Mouse (Mus musculus): ENCODE measurements at regions not wholly inside any gene's neighbourhood (a gene's known extent, or its start where the extent isn't known, plus 50 kb on each side); places are given as distances from the start of the nearest gene placed in this dataset.

GRCm38 (mm10) chr2:21908813-21909480, 318.4 kb upstream of the Myo3a start:
- in situ Hi-C loops (cut with MboI, MseI) = loop anchor here (25.0 kb wide), 1 partner anchor 997 kb away; no protein-coding TSS in a partner anchor

DNA sequence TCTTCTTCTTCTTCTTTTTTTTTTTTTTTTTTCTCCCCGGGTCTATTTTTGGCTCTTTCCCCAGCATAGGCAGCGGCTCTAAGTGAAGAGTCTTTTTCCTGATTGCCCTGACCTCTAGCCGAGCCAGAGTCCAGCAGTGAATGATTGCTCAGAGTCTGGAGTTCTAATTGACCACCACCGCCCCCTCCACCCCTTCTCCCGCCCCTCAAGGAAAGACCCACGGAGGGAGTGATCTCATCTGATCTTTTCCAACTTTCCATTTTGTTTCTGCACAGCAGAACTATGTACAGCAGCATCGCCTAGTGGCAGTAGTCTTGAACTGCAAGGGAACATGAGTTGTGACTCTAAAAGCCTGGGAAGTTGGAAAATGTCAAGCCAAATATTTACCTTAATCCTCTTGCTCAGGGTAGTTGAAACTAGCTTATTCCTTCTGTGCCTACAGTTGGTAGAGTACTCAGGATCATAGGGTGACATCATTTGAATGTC, 317.8 kb upstream of the Myo3a start:
- in situ Hi-C loops (cut with MboI, MseI) = loop anchor here (25.0 kb wide), 1 partner anchor 997 kb away; no protein-coding TSS in a partner anchor

- in situ Hi-C loops (cut with MboI, MseI) = loop anchor here (25.0 kb wide), 1 partner anchor 1006 kb away; no protein-coding TSS in a partner anchor
These were observed 309.3 kb upstream of the Myo3a start for GRCm38 (mm10) chr2:21917804-21918690.

GRCm38 (mm10) chr2:21919091-21919490, 308.2 kb upstream of the Myo3a start:
- in situ Hi-C loops (cut with MboI, MseI) = loop anchor here (25.0 kb wide), 1 partner anchor 1007 kb away; no protein-coding TSS in a partner anchor

DNA sequence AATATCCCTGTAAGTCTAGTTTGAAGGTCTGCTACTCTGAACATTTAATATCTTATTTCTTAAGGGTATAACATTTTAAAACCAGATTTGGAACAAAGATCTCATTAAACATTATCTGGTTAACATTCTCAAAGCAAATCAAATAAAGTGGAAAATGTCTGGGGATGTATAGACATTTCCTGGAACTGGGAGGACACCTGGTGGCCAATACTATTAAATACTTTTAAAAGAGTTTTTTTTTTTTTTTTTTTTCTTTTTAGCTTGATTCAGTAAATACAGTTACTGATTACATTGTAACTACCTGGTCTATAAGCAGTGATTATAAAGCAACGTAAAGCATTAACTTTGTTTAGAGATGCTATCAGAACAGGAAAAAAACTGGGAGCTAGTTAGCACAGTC, 299.6 kb upstream of the Myo3a start:
- in situ Hi-C loops (cut with MboI, MseI) = no loop called here

GRCm38 (mm10) chr2:21939993-21940392, 287.3 kb upstream of the Myo3a start:
- in situ Hi-C loops (cut with MboI, MseI) = no loop called here

DNA sequence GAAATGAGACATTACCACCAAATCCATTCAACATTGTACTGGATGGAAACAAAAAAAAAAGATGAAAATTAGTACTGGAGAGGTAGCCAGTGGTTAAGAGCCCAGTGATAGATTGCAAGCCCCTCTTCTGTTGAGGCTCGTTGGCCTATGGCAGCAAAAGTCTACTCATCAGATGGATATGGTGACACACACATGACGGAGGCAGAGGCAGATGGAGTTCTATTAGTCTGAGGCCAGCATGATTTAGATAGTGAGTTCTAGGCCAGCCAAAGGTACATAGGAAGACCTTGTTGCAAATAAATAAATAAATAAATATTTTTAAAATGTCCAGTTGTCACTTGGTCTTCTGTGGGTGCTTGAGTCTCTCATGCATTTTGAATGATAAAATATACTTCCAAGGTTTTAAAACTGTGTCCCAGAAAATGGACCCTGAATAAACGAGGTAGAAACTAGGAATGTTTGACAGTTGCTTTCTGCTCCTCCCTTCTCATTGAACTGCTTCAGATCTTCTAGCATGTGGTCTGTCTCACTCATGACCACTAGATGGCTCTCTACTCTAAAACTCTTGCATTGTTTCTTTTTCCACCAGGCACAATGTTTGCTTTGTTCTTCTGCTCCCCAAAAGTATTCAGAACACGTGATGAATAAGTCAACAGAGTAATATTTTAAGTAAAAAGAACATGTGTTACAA, 286.4 kb upstream of the Myo3a start:
- in situ Hi-C loops (cut with MboI, MseI) = no loop called here

DNA sequence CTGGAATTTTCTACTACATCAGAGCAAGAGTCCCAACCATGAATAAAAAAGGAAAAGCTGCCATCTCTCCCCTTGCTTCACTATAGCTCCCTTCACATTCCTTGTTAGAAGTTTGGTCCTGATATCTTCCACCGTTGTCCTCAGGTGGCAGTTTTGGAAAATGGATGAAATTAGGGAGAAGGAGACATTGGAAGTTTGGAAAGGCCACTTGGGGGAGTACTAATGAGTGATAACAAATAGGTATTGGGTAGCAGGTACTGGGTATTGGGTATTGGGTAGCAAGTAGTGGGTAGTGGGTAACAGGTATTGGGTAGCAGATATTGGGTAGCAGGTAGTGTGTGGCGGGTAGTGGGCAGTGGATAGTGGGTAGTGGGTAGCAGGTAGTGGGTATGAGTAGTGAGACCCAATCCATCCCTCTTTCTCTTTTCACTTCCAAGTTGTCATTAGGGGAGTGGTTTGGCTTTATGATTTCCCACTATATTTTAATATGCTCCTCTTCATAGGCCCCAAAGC, 285.8 kb upstream of the Myo3a start:
- in situ Hi-C loops (cut with MboI, MseI) = no loop called here

DNA sequence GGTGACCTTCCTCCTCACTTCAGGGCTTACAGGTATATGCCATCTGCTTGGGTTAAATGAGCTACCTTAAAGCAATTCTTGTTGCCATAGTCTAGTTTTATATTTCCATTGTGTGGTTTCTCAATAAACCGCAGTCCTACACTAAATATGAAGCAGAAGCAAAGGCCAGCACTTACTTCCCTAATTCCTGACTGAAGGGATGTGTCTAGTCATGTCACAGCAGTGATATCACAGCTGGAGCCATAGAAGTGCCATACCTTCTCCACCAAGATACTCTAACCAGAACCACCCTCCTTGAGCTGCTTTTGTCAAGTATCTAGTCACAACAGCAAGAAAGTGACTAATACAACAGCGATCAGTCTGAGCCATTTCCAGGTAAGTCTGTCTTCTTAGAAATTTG, 283.6 kb upstream of the Myo3a start:
- in situ Hi-C loops (cut with MboI, MseI) = no loop called here

GRCm38 (mm10) chr2:21946484-21946883, 280.8 kb upstream of the Myo3a start:
- in situ Hi-C loops (cut with MboI, MseI) = no loop called here

GRCm38 (mm10) chr2:21951279-21951678, 276.0 kb upstream of the Myo3a start:
- in situ Hi-C loops (cut with MboI, MseI) = no loop called here

DNA sequence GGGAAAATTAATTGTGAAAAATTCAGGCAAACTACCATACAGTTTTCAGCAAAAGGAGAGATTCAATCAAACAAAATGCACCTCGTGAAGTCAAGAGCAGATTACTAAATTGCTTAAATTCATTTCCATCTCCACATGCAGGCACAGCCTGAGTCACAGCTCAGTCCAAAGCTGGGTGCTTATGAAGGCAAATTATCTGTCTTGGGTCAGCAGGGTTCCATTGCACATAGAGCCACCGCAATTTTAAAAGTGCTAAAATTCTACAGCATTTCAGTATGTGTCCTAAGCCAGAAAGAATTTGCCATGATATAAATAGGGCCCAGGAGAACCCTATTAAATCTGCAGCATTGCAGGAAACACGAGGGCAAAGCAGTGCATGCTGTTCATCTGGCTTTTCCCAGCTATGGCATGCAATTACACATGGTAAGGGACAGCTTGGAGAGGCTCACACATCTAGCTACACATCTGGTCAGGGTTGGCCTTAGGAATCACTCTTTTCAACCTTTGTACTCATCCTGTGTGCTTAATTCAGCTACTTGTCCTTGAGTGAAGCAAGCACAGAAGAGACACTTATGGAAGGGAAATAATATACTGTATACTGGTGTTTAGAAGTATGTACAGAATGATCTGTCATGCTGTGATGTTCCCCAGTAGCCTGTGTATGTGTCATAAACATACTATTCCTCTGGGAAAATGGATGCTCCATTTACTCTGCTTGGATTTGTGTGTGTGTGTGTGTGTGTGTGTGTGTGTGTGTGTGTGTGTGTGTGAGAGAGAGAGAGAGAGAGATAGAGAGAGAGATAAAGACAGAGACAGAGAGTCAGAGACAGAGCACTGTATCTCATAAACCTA, 271.0 kb upstream of the Myo3a start:
- in situ Hi-C loops (cut with MboI, MseI) = loop anchor here (5.0 kb wide), 1 partner anchor 766 kb away; no protein-coding TSS in a partner anchor

DNA sequence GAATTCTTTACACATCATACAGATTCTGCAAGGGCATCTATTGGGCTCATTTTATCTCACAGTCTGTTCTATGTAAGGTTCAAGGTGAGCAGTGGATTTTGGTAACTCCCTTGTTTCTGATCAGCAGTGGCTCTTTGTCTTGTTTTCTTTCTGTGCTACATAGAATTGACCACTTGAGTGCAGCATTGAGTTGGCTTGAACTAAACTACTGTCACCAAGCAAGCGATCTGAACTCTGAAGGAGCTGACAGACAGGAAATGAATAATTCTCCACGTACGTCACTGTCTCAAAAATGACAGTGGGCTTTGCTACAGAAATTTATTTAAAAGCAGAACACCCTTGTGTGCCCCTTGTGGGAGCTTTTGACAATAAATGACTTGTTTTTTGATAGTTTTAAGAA, 268.9 kb upstream of the Myo3a start:
- in situ Hi-C loops (cut with MboI, MseI) = loop anchor here (5.0 kb wide), 1 partner anchor 764 kb away; no protein-coding TSS in a partner anchor

GRCm38 (mm10) chr2:21958802-21959201, 268.5 kb upstream of the Myo3a start:
- in situ Hi-C loops (cut with MboI, MseI) = loop anchor here (5.0 kb wide), 1 partner anchor 763 kb away; no protein-coding TSS in a partner anchor

GRCm38 (mm10) chr2:21963343-21964026, 263.8 kb upstream of the Myo3a start:
- in situ Hi-C loops (cut with MboI, MseI) = no loop called here

GRCm38 (mm10) chr2:21964027-21964605, 263.2 kb upstream of the Myo3a start:
- in situ Hi-C loops (cut with MboI, MseI) = no loop called here

GRCm38 (mm10) chr2:21970774-21971406, 256.4 kb upstream of the Myo3a start:
- in situ Hi-C loops (cut with MboI, MseI) = no loop called here

DNA sequence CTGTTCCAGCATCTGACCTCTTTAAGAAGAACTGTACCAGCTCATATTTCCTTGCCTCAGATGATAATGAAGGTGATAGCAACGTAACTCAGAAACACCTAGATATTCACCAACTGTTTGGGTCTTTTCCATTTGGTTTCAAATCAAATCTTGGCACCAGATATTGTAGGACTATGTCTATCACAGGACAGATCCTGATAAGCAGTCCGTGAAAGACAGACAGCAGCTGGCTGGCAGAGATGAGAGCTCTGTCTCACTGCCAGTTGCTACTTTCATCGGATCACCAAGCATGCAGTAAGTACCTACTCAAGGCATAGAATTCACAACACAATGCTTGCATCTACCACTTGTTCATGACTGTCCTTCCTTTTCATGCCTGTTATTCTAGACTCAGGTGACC, 252.7 kb upstream of the Myo3a start:
- in situ Hi-C loops (cut with MboI, MseI) = no loop called here

GRCm38 (mm10) chr2:21975547-21975946, 251.8 kb upstream of the Myo3a start:
- in situ Hi-C loops (cut with MboI, MseI) = loop anchor here (5.0 kb wide), 1 partner anchor 572 kb away; no protein-coding TSS in a partner anchor

Measured in regulatory T cell (primary cell).